Mouse (Mus musculus) MN1 (cell line): Measurements from ENCODE around the gene Dnah14.

Experiments
- DNase-seq: peaks from one replicate; pipeline ENCODE4 v3.0.0-alpha.2; 2016; ENCODE audit warnings: low spot score

Dnah14 gene

GRCm38 (mm10) chr1:181599376-181599775 is 23.0 kb downstream of the Dnah14 start:
- no peak for DNase-seq

- DNase-seq = no peak
Observed at GRCm38 (mm10) chr1:181611118-181611517, 34.8 kb downstream of the Dnah14 start.

- DNase-seq = peak; percentile 69
Observed at GRCm38 (mm10) chr1:181615866-181616491, 39.6 kb downstream of the Dnah14 start.

- DNase-seq = no peak
Observed at GRCm38 (mm10) chr1:181617332-181617731, 41.0 kb downstream of the Dnah14 start.

- DNase-seq = no peak
Observed at GRCm38 (mm10) chr1:181623149-181623680, 46.9 kb downstream of the Dnah14 start.

- no peak for DNase-seq
Observed at GRCm38 (mm10) chr1:181624876-181625275, 48.5 kb downstream of the Dnah14 start.

- no peak for DNase-seq
Observed at GRCm38 (mm10) chr1:181628276-181628675, 51.9 kb downstream of the Dnah14 start.

- DNase-seq = no peak
Observed at GRCm38 (mm10) chr1:181631371-181631770, 55.0 kb downstream of the Dnah14 start.

- no peak for DNase-seq
Observed at GRCm38 (mm10) chr1:181637997-181638713, 61.8 kb downstream of the Dnah14 start.

GRCm38 (mm10) chr1:181640383-181640782 is 64.0 kb downstream of the Dnah14 start:
- no peak for DNase-seq

GRCm38 (mm10) chr1:181647467-181647866 is 71.1 kb downstream of the Dnah14 start:
- no peak for DNase-seq

- DNase-seq = no peak
Observed at GRCm38 (mm10) chr1:181653481-181653880, 77.1 kb downstream of the Dnah14 start.

- no peak for DNase-seq
Observed at GRCm38 (mm10) chr1:181656421-181656820, 80.1 kb downstream of the Dnah14 start.

GRCm38 (mm10) chr1:181666801-181667200 is 90.4 kb downstream of the Dnah14 start:
- no peak for DNase-seq

- no peak for DNase-seq
Observed at GRCm38 (mm10) chr1:181694729-181695498, 118.6 kb downstream of the Dnah14 start.

- peak; percentile 14 for DNase-seq
Observed at GRCm38 (mm10) chr1:181728707-181729106, 152.3 kb downstream of the Dnah14 start.

GRCm38 (mm10) chr1:181733517-181733916 is 157.2 kb downstream of the Dnah14 start:
- DNase-seq = no peak

GRCm38 (mm10) chr1:181740259-181740658 is 163.9 kb downstream of the Dnah14 start:
- DNase-seq = no peak

GRCm38 (mm10) chr1:181742251-181742885 is 166.0 kb downstream of the Dnah14 start:
- no peak for DNase-seq

GRCm38 (mm10) chr1:181769392-181769791 is 193.0 kb downstream of the Dnah14 start:
- no peak for DNase-seq

- DNase-seq = no peak
Observed at GRCm38 (mm10) chr1:181771871-181772270, 195.5 kb downstream of the Dnah14 start.

- no peak for DNase-seq
Observed at GRCm38 (mm10) chr1:181776541-181776940, 200.2 kb downstream of the Dnah14 start.
